Mouse (Mus musculus) hindbrain, embryonic 12.5 days (tissue): ENCODE results near the gene Mlec. TPM values are rescaled to one million over a fixed set of nuclear protein-coding genes. Genes with fewer than 3 reads are reported as not detected.
"Not testable (repeated sequence)": the region's sequence is repeated elsewhere in the genome, so short reads cannot be mapped to it uniquely, and the experiment has no call there.

Experiments
- ATAC-seq: fragments of 200-750 bp; cut with Nextera tagmentation; 2 replicates; pipeline ENCODE4 v1.8.0; 2017; ENCODE audit warnings: moderate TSS enrichment; ENCODE audit not compliant: low FRiP score
- H3K27ac ChIP-seq: fragments of 300-500 bp; sonication (generic); 2 replicates; pipeline ENCODE4 v1.5.1; 2016; ENCODE audit warnings: mild to moderate bottlenecking
- H3K27me3 ChIP-seq: fragments of 300-500 bp; sonication (generic); 2 replicates; pipeline ENCODE4 v1.6.1; 2016; ENCODE audit warnings: mild to moderate bottlenecking
- H3K36me3 ChIP-seq: fragments of 300-500 bp; sonication (generic); 2 replicates; pipeline ENCODE4 v1.6.1; 2016; ENCODE audit warnings: mild to moderate bottlenecking
- H3K4me1 ChIP-seq: fragments of 300-500 bp; sonication (generic); 2 replicates; pipeline ENCODE4 v1.6.1; 2016
- H3K4me2 ChIP-seq: fragments of 300-500 bp; sonication (generic); replicated peaks from 2 replicates; pipeline ENCODE4 v1.6.1; 2016; ENCODE audit warnings: mild to moderate bottlenecking
- H3K4me3 ChIP-seq: fragments of 300-500 bp; sonication (generic); 2 replicates; pipeline ENCODE4 v1.5.1; 2016; ENCODE audit warnings: mild to moderate bottlenecking
- H3K9ac ChIP-seq: fragments of 300-500 bp; sonication (generic); 2 replicates; pipeline ENCODE4 v1.6.1; 2016; ENCODE audit warnings: mild to moderate bottlenecking, moderate library complexity
- H3K9me3 ChIP-seq: fragments of 300-500 bp; sonication (generic); replicated peaks from 2 replicates; pipeline ENCODE4 v1.6.1; 2016; ENCODE audit warnings: mild to moderate bottlenecking
- WGBS: fragments of 180-500 bp; shearing (Covaris S2); methylation state at CpG from one replicate; pipeline ENCODE4 v1.1.7; 2016; 5-methylcytosine and 5-hydroxymethylcytosine counted together
- polyA plus RNA-seq: library from polyadenylated mRNA; unstranded; fragments of >200 nt; fragmentation: Nextera tagmentation; extraction: Ambion mirVana; gene quantifications from 2 replicates; pipeline ENCODE4 v1.2.1, GENCODE M21; 2016

The Mlec gene
- polyA plus RNA-seq, 1 experiment from 2014 or later, result 65.0 TPM

DNA sequence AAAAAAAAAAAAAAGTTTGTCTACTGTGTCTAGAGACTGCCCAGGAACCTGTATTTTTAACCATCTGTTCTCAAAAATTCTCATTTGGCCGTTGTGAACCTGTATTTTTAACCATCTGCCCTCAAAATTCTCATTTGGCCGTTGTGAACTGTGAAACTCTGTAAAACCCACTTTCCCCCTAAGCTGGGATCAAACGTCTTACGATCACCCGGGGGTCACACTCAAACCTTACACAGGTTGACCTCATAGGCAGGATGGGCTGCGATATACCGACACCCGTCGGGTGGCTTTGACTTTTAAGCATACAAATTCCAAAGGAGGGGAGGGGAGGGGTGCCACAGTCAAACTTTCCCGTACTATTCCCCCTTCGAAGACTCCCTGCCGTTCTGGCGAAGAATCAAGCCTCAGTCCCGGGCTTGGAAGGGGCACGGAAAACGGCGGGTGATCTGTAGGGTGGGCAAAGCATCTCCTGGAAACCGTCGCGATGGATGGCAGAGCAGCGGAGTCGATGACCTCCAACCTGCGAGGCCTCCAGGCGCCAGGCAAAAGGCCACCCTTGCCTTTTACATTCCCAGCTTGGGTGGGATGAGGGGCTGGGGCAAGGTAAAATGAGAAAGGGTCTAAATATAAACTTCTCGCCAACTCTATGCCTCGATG, 918 bp downstream of the Mlec start:
- H3K4me2 ChIP-seq, result peak overlapping the region; percentile 88
- H3K9ac ChIP-seq, result peak overlapping the region; percentile 97
- WGBS, result 3% methylated on average over 26 of the region's 26 CpGs
- H3K27me3 ChIP-seq, result no peaks in the 10 kb centered on the region
- H3K27ac ChIP-seq, result peak overlapping the region; percentile 97
- peak overlapping the region; percentile 97 for H3K4me3 ChIP-seq
- H3K36me3 ChIP-seq, result peaks cover 6% of the 10 kb centered on the region; the same call in 1 of the 2 replicates
- no peak for ATAC-seq
- H3K9me3 ChIP-seq, result no peaks in the 10 kb centered on the region
- peaks cover 54% of the 10 kb centered on the region for H3K4me1 ChIP-seq

DNA sequence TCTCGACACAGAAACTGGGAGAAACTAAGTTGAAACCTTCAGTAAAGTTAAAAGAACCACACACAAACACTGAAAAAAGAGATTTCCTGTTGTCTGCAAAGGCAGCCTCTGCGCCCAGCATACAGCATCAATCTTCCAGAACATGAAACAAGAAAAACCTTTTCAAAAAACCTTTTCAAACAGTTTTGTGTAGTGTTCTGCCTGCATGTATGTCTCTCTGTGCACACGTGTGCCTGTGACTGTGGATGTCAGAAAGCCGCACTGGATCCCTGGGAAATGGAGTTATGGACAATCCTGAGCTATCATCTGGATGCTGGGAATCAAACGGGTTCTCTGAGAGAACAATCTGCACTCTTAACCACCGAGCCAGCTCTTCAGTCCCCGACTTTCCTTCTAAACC, 1.6 kb downstream of the Mlec start:
- no peak for ATAC-seq
- Histone ChIP-seq H3K9me3 (no peaks in the 10 kb centered on the region), H3K4me1 (peaks cover 53% of the 10 kb centered on the region), H3K36me3 (peaks cover 8% of the 10 kb centered on the region; the same call in 1 of the 2 replicates), H3K4me3 (peak overlapping the region; percentile 97), H3K27ac (no peak overlapping the region), H3K27me3 (no peaks in the 10 kb centered on the region), H3K9ac (peak overlapping the region; percentile 97; the same call in 1 of the 2 replicates), H3K4me2 (peak overlapping the region; percentile 88)
- whole genome bisulfite sequencing, result 60% methylated on average over 7 of the region's 7 CpGs

DNA sequence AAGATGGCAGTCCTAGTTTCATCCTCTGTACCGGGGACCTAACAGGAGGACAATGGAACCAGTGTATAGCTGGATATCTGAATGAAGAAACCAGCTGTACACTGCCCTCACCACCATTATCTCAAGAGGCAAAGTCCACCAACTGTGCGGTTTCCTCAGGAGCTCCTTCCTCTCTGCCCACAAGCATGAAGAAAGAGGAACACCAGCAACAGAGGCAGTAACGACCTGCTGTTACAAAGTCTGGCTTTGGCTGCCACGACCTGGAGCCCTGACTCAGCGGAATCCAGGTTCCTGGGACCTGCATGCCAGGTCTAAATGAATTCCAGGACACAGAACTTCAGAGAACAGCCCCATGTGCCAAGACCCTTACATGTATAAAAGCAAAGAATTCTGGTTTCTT, 2.1 kb downstream of the Mlec start:
- peak overlapping the region; percentile 97; the same call in 1 of the 2 replicates for H3K9ac ChIP-seq
- ATAC-seq, result no peak
- H3K4me1 ChIP-seq, result peaks cover 48% of the 10 kb centered on the region
- H3K27me3 ChIP-seq, result no peaks in the 10 kb centered on the region
- no peak overlapping the region for H3K27ac ChIP-seq
- H3K9me3 ChIP-seq, result no peaks in the 10 kb centered on the region
- H3K4me2 ChIP-seq, result peak overlapping the region; percentile 88
- 40% methylated on average over 5 of the region's 5 CpGs for WGBS
- H3K36me3 ChIP-seq, result peaks cover 11% of the 10 kb centered on the region
- peak overlapping the region; percentile 97 for H3K4me3 ChIP-seq

DNA sequence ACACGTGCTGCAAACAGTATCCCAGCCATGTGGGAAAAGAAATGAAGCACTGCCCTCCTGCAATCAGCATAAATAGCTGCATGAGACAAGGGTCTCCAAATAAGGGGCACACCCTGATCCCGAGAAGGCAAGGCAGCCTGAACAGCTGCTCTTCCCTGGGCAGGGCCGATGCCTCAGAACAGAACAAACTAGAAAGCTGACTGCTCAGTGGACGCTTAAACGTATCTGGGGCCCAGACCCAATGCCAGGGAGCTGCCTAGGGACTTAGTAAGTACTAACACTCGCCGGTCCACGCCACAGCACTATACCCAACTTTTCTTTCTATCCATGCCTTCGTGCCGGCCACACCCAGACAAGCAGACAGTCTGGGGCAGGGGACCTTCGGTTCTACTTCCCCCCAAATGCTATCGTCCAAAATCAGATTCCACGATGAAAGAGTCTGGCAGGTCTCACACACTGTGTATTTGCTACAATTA, 2.8 kb downstream of the Mlec start:
- Histone ChIP-seq H3K27ac (peak overlapping the region; percentile 23; the same call in 1 of the 2 replicates), H3K4me1 (peaks cover 47% of the 10 kb centered on the region), H3K4me3 (peak overlapping the region; percentile 97), H3K36me3 (peaks cover 18% of the 10 kb centered on the region), H3K27me3 (no peaks in the 10 kb centered on the region), H3K9ac (peak overlapping the region; percentile 97; the same call in 1 of the 2 replicates), H3K4me2 (peak overlapping the region; percentile 88), H3K9me3 (no peaks in the 10 kb centered on the region)
- no peak for ATAC-seq
- WGBS, result 78% methylated on average over 13 of the region's 13 CpGs

DNA sequence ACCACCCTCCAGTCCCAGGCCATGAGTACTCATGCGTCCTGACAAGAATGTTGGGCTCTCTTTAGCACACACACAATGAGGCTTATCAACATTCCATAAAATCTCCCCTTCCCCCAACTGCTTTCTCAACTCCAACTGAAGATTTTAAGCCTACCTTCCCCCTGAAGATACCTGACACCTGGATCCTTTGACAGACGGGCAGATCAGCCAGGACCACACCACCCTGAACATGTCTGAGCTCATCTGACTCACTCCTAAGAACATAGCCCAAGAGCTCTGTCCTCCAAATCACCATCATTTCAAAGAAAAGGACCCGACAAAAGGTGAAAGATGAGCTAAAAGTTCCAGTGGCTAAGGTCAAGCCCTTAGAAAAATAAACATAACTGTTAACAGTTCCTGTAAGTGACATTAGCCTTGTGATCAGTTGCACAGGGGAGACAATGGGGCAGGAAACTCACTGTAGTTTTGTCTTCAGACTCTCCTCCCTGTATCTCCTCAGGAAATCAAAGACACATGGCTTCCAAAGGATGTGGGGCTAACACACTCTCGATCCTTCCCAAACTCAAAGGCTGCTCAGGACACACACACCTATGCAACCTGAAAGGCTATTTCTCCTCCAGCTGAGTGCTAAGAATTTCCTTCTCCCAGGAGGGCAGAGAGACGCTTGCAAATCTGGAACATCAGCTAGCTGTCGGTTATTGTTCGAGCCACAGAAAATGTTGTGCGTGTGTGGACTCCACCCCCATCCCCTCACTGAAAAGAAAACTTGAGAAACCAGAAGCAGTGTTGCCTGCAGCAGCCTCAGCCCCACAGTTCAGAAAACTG, 5.6 kb downstream of the Mlec start:
- WGBS, result 59% methylated on average over 8 of the region's 8 CpGs
- peaks cover 46% of the 10 kb centered on the region for H3K4me1 ChIP-seq
- no peak overlapping the region for H3K4me2 ChIP-seq
- ATAC-seq, result no peak
- H3K9me3 ChIP-seq, result no peaks in the 10 kb centered on the region
- H3K4me3 ChIP-seq, result no peak overlapping the region
- no peak overlapping the region for H3K27ac ChIP-seq
- H3K27me3 ChIP-seq, result no peaks in the 10 kb centered on the region
- H3K9ac ChIP-seq, result peak overlapping the region; percentile 8; the same call in 1 of the 2 replicates
- peaks cover 44% of the 10 kb centered on the region for H3K36me3 ChIP-seq

DNA sequence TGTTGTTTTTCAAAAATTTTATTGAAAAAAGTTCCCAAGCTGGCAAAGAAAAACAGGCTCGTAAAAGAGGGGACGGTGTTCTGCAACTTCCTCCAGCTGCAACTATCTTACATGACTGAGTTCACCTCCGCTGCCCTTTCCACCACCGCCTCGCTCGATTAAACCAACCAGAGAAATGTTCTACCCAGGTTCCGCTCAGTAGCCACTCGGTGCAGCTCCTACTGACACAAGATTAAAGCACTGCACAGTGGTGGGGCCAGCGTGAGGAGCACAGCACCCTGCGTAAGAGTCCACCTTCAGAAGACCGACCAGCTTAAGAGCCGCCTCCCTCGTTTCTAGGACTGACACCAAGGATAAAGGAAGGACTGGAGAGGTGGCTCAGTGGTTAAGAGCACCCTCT, 6.5 kb downstream of the Mlec start:
- Histone ChIP-seq H3K4me1 (peaks cover 38% of the 10 kb centered on the region), H3K27ac (no peak overlapping the region), H3K9me3 (no peaks in the 10 kb centered on the region), H3K4me3 (no peak overlapping the region), H3K9ac (no peak overlapping the region), H3K27me3 (no peaks in the 10 kb centered on the region), H3K4me2 (no peak overlapping the region), H3K36me3 (peaks cover 53% of the 10 kb centered on the region)
- WGBS, result 88% methylated on average over 13 of the region's 13 CpGs
- no peak for ATAC-seq

DNA sequence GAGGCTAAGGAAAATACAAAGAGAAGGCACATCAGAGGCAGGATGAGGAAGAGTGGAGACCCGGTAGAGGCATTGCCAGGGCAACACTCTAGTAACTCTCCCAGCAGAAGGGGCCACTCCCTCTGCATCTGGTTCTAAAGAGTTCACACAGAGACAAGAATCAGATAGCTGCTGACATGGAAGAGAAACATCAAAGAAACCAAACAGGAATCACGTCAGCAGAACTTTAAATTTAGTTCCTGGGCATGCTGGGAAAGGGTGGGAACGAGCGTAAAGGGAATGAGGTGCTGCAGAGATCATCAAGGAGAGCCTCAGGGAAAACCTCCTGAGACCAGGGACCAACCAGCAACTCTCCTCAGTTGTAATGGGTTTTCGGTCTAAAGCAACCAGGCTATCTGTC, 7.0 kb downstream of the Mlec start:
- Histone ChIP-seq H3K4me2 (no peak overlapping the region), H3K36me3 (peaks cover 58% of the 10 kb centered on the region), H3K27ac (no peak overlapping the region), H3K9ac (no peak overlapping the region), H3K9me3 (no peaks in the 10 kb centered on the region), H3K4me1 (peaks cover 33% of the 10 kb centered on the region), H3K27me3 (no peaks in the 10 kb centered on the region), H3K4me3 (no peak overlapping the region)
- ATAC-seq, result no peak
- 84% methylated on average over 5 of the region's 5 CpGs for WGBS

DNA sequence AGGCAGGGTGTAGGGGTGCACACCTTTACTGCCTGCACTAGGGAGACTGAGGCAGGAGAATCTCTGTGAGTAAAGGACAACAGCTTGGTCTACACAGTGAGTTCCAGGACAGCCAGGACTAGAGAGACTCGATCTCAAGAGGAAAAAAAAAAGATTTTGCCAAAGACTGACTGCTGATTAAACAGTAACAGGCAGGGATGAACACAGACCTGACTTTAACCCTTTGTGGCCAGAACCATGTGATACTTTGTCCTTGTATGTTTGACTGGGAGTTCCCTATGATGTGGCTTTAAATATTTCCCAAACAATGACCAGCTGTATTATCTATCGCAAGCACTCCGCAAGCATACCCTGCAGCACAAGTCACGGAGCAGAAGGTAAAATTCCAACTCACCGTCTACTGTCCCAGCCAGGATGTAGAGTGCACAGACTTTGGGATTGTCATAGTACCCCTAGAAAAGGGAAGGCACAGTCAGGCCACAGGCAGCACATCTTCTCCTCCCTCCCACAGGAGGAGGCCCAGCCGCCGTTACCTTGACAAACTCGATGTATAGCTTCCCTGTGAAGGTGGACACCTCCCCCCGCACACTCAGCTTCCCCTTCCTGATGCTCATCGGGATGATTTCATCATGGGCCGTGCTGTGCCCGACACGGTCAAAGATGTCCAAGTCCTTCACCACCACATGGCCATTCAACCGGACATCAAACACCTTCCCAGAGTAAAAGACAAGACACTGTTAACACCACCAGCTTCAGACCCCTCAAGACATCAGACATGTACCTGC, 8.1 kb downstream of the Mlec start:
- no peak overlapping the region for H3K4me2 ChIP-seq
- H3K4me3 ChIP-seq, result no peak overlapping the region
- no peaks in the 10 kb centered on the region for H3K9me3 ChIP-seq
- no peak for ATAC-seq
- no peak overlapping the region for H3K9ac ChIP-seq
- H3K27ac ChIP-seq, result no peak overlapping the region
- no peaks in the 10 kb centered on the region for H3K27me3 ChIP-seq
- peaks cover 69% of the 10 kb centered on the region for H3K36me3 ChIP-seq
- 96% methylated on average over 14 of the region's 14 CpGs for WGBS
- peaks cover 22% of the 10 kb centered on the region for H3K4me1 ChIP-seq

DNA sequence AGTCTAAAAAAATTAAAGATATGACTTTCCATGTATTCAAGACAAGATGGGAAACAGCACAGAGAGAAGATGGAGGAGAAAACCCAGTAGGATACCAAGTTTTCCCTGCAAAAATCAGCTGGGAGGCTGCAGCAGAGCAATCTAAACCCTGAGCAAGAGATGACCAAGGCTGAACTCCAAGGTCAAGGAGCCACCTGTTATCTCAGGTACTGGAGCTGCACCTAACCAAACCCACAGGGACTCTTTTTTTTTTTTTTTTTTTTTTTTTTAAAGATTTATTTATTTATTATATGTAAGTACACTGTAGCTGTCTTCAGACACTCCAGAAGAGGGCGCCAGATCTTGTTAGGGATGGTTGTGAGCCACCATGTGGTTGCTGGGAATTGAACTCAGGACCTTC, 9.1 kb downstream of the Mlec start:
- not testable (repeated sequence) for H3K4me3 ChIP-seq, ATAC-seq, H3K4me2 ChIP-seq, H3K27ac ChIP-seq, H3K9ac ChIP-seq, H3K27me3 ChIP-seq, H3K9me3 ChIP-seq
- Histone ChIP-seq H3K36me3 (peaks cover 76% of the 10 kb centered on the region), H3K4me1 (peaks cover 13% of the 10 kb centered on the region)
- no CpG with 5 or more reads among the region's 1 CpGs for whole genome bisulfite sequencing

DNA sequence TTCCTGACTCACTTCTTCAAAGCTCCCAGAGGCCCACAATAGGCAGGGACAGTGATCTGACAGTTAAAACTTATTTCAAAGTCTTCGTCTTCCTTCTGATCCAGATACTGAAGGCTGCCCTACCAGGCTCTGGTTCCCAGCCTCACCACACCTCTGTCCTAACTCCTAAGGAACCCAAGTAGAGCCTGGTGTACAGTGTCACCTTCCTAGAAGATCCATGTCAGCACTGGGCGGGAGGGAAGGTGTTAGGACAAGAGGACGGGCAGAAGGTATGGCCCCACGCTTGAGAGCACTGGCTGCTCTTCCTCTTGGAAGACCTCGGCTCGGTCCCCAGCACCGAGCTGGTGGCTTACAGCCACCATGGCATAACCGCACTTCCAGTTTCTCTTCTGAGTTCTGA, 9.6 kb downstream of the Mlec start:
- Histone ChIP-seq H3K4me3 (no peak overlapping the region), H3K4me1 (peaks cover 11% of the 10 kb centered on the region), H3K9ac (no peak overlapping the region), H3K4me2 (no peak overlapping the region), H3K9me3 (no peaks in the 10 kb centered on the region), H3K27ac (no peak overlapping the region), H3K36me3 (peaks cover 75% of the 10 kb centered on the region), H3K27me3 (no peaks in the 10 kb centered on the region)
- WGBS, result 93% methylated on average over 8 of the region's 8 CpGs
- no peak for ATAC-seq

DNA sequence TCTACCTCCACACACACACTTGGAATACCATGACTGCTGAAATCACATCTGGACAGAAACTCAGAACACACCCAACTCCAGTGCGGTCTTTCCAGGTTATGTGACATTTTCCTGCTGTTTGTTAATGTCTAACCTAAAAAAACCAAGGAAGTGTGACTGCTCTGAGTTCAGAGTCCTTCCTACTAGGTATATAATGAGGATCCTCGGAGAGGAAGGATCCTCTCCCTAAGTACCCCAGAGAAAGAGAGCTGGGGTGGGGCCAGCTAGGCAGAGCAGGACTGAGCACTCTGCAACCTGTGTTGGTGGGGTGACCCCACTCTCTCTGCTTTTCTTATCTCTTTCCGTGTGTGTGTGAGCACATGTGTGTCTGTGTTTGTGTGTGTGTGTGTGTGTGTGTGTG, 10.6 kb downstream of the Mlec start:
- Histone ChIP-seq H3K4me1 (peaks cover 2% of the 10 kb centered on the region), H3K9ac (no peak overlapping the region), H3K4me3 (no peak overlapping the region), H3K27me3 (no peaks in the 10 kb centered on the region), H3K4me2 (no peak overlapping the region), H3K27ac (no peak overlapping the region), H3K36me3 (peaks cover 70% of the 10 kb centered on the region), H3K9me3 (no peaks in the 10 kb centered on the region)
- no peak for ATAC-seq
- 97% methylated on average over 3 of the region's 3 CpGs for WGBS

DNA sequence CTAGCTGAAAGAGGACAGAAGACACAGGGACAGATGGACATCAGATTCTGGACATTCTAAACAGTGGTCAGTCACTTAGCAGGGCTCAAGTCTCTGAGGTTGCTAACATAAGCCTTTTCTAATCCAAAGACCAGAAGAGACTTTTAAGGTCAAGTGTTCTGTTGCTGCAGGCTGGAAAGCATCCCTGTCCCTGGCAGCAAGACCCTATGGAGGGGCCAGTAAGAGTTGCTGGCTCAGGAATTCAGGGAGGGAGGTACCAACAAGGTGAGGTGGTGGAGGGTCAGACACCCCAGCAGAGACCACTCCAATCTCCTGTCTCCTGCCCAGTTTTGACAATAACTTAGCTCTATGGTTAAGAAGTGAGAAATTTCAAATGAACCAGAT, 11.2 kb downstream of the Mlec start:
- H3K4me2 ChIP-seq, result no peak overlapping the region
- H3K27ac ChIP-seq, result no peak overlapping the region
- H3K27me3 ChIP-seq, result no peaks in the 10 kb centered on the region
- H3K4me1 ChIP-seq, result no peaks in the 10 kb centered on the region
- no peaks in the 10 kb centered on the region for H3K9me3 ChIP-seq
- H3K4me3 ChIP-seq, result no peak overlapping the region
- ATAC-seq, result no peak
- H3K36me3 ChIP-seq, result peaks cover 70% of the 10 kb centered on the region
- H3K9ac ChIP-seq, result no peak overlapping the region
